Mouse (Mus musculus) cerebellum, adult (tissue): ENCODE measurements around the gene Ifitm5.

Experiments
- ATAC-seq: cut with Nextera tagmentation; 2 replicates; pipeline ENCODE4 v1.9.2; 2017; ENCODE audit warnings: mild to moderate bottlenecking, moderate library complexity, mixed read lengths; ENCODE audit not compliant: insufficient number of reproducible peaks, low FRiP score, low TSS enrichment

The Ifitm5 gene

DNA sequence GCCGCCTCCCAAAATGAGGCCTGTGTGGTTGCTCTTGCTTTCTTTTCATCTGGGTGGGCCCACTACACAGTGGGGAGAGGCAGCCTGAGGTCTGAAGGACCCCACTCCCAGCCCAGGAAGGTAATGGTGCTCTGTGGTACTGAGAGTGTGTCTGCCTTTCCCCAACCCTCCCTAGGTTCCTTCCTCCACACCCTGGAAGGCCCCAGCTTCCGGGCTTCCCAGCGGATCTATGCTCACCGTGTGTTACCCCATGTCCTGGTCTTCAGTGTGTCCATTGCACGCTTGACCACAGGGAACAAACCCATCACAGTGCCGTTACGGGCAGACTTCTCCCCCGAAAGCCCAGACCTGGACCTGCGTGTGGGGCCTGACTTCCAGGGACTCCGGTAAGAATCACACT, 7.3 kb downstream of the Ifitm5 start:
- ATAC-seq = no peak

DNA sequence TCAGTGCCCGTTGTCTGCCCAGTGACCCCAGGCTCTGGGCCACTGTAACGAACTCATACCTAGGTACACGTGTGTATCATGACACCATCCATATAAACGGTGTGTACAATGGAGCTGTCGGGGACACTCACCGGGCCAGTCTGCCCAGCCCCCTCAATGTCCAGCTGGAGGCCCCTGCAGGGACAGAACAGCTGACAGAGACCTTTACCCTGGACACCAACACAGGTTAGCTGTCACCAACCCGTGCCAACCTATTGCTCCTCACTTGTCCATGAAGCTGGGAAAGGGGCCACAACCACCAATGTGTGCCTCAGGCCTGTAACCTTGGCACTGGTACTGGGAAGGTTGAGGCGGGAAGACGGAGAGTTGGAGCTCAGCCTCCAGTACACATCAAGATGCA, 7.8 kb downstream of the Ifitm5 start:
- no peak for ATAC-seq

DNA sequence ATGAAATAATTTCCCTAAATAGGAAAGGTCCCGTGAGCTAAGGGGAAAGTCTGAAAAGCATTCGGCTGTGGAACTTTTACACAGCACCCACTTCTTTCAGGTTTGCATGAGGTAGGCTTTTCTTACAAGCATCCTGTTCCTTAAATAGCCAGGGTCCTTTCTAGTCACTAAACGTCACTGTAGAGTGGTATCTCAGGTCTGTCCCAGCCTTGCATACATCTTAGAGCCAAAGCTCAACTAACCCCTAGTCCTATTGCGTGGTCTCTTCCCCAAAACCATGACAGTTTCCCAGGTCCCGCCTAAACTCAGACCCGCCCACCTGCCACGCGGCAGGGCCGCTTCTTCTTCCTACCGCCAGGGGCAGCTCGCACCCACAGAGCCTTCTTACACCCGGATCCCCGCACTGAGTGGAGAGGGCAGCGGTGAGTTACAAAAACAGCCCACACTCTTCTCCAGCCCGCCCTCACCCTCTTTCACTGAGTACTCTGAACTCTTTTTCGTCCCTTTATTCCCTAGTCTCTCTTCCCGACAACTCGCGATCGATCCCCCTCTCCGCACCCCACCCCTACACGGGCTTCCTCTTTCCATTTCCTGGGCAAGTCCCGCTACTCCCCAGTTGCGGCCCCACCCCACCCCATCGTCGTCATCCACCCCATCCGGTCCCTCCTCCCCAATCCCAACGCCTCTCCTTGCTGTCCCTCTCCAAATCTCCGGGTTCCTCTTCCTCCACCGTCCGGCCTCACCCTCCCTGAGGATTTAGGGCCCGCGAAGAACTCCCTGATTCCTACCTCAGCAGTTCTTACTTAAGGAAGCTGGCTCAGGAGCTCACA, 8.7 kb downstream of the Ifitm5 start, which contains the start of gene Pgghg:
TSS of gene Pgghg (plus strand) at position 170 of the 830 bp plus-strand sequence.
- ATAC-seq = peak; percentile 58; the same call in 1 of the 2 replicates

DNA sequence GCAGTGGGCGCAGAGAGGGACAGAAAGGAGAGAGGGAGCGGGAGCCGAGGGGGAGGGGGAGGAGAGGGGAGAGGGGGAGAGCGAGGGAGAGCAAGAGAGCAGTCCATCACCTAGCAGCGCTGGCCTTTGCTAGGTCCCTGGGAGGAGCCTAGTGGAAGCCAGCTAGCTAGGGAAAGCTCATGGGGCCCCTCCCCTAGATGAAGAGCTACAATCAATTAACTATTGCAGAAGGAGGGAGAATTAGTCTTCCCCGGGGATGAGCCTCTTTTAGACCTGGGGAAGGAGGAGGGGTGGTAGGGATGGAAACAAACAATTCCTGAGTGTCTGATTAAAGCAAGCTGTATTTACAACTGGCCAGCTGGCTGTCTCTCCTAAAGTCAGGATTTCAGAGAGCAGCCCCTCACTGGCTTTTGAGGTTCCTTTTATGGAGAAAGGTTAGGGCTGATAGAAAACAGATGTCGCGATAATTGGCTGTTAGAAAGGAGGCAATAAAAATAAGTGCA, 10.4 kb downstream of the Ifitm5 start:
- no peak for ATAC-seq

DNA sequence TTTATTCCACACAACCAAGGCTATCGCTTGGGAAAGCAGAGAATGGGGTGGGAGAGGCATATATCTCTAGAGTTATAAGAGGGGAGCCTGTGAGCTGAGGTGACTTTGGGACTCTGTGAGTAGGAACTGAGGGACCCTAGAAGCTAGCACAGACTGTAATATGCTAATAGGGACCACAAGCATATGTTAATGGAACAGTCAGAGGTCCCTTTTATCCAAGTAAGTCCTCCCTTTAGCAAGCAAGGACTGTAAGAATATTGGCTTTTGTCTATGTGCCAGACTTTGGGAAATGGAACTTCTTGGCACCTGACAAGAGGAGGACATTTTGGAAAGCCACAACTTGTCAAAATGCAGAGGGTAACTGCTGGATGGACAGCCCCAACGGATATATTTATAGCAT, 11.2 kb downstream of the Ifitm5 start:
- ATAC-seq = no peak

DNA sequence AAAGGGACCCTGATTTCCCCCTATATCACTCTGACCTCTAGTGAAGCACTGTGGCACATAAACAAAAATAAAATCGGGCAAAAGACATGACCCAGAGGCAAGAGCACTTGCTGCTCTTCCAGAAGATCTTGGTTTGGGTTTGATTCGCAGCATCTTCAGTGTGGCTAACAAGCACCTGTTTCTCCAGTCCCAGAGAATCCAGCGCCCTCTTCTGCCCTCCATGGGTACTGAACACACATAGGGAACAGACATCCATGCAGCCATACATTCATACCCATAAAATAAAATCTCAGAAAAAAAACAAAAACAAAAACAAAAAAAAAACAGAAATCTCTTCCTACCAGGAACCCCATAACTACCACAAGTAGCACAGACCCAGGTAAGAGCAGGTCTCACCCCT, 11.7 kb downstream of the Ifitm5 start:
- ATAC-seq = no peak

DNA sequence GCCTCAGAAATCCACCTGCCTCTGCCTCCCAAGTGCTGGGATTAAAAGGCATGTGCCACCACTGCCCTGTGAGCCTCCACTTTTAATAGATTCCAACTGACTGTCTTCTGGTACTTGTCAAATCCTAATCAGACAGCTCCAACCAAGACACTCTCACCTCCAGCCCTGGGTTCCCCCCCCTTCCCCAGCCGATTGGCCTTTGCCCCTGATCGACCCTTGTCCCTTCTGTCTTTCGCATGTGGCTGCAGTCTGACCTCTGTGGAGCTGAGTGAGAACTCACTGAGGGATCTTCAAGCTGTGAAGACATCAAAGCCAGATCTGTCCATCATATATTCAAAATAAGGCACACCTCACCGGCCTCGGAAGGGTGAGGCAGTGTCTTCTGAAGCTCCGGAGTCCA, 22.9 kb downstream of the Ifitm5 start:
- no peak for ATAC-seq

DNA sequence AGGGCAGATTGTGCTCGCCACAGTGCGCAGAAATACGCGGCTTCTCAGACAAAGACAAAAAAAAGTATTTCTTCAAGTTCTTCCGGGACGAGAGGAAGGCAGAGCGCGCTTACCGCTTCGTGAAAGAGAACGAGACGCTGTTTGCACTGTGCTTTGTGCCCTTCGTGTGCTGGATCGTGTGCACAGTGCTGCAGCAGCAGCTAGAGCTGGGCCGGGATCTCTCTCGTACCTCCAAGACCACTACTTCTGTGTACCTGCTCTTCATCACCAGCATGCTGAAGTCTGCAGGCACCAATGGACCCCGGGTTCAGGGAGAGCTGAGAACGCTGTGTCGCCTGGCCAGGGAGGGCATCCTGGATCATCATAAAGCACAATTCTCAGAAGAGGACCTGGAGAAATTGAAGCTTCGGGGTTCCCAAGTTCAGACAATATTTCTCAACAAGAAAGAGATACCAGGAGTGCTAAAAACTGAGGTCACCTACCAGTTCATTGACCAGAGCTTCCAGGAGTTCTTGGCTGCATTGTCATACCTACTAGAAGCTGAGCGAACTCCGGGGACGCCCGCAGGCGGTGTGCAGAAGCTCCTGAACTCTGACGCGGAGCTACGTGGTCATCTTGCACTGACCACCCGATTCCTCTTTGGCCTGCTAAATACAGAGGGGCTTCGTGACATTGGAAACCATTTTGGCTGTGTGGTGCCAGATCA, 26.9 kb downstream of the Ifitm5 start:
- no peak for ATAC-seq

DNA sequence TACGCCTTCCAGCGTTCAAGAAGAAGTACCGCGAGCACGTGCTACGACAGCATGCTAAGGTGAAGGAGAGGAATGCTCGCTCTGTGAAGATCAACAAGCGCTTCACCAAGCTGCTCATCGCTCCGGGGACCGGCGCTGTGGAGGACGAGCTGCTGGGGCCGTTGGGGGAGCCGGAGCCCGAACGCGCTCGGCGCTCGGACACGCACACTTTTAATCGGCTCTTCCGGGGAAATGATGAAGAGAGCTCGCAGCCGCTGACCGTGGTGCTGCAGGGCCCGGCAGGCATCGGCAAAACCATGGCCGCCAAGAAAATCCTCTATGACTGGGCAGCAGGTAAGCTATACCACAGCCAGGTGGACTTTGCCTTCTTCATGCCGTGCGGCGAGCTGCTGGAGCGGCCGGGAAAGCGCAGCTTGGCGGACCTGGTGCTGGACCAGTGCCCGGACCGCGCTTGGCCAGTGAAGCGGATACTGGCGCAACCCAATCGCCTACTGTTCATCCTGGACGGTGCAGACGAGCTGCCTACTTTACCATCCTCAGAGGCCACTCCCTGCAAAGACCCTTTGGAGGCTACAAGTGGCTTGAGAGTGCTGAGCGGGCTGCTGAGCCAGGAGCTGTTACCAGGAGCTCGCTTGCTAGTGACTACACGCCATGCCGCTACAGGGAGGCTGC, 27.6 kb downstream of the Ifitm5 start:
- ATAC-seq = peak; percentile 68; the same call in 1 of the 2 replicates

DNA sequence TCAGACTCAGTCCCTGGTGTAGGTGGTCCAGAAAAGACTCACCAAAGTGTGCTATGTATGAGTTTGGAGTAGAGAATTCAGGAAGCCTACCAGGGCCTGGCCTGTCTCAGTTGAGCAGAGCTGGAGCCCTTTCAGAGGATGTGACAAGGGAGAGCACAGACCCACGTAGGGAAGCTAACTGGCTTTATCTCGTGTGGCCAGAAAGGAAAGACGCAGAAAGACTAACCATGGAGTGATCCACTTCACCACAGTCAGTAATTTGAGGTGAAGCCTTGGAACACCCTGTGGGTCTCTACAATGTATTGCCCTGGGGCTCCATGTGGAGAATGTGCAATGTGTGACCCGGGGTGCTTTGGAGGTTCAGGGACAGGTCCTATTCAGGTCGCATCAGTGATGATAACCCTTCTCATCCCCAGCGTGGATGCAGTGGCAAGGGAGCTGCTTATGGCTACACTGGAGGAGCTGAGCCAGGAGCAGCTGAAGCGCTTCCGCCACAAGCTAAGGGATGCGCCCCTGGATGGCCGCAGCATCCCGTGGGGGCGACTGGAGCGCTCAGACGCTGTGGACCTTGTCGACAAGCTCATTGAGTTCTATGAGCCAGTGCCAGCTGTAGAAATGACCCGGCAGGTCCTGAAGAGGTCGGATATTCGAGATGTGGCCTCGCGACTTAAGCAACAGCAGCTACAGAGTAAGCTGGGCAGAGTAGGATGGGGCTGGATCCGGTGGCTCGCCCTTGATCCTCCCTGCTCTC, 28.7 kb downstream of the Ifitm5 start:
- ATAC-seq = no peak

DNA sequence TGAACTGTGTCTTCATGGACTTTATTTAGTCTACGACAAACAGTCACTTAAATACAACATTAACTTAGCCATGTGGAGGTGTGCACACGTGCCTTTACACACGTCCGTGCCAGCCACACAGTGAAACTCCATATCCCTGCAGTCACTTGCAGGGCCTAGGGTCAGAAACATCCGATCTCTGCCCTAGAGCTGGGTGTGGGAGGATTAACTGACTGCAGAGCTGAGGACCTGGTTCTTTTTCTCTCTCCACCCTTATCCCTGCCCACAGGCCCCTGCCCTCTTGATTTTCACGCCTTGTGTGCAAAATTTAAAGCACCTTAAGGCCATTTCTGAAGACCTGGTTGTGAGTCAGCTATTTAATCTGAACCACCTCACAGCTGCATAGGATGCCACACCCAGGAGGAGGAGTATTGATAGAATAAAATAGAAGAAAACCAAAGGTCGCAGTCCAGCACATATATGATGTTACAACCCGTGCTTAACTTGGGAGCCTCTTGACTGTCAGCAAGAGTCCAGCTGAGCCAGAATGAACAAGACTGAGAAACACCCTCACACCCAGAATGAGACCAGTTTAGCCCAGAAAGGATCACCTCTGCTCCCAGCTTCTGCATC, 29.6 kb downstream of the Ifitm5 start, which contains the start of gene Nlrp6:
TSS of gene Nlrp6 (plus strand) at position 485 of the 612 bp plus-strand sequence.
- ATAC-seq = no peak

DNA sequence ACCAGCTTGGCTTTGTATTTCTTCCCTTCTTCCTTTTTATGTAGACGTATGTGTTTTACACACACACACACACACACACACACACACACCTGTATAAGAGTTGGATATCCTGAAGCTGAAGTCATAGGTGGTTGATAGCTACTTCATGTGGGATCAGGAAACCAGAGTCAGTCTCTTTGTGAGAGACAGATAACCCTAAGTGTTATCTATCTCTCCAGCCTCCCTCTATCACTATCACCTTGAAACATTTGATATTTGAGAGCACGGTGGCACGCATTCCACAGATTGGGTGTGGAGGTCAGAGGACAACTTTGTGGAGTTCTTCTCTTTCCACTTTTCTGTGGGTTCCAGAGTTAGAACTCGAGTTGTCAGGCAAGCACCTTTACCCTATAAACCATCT, 30.2 kb downstream of the Ifitm5 start:
- no peak for ATAC-seq

DNA sequence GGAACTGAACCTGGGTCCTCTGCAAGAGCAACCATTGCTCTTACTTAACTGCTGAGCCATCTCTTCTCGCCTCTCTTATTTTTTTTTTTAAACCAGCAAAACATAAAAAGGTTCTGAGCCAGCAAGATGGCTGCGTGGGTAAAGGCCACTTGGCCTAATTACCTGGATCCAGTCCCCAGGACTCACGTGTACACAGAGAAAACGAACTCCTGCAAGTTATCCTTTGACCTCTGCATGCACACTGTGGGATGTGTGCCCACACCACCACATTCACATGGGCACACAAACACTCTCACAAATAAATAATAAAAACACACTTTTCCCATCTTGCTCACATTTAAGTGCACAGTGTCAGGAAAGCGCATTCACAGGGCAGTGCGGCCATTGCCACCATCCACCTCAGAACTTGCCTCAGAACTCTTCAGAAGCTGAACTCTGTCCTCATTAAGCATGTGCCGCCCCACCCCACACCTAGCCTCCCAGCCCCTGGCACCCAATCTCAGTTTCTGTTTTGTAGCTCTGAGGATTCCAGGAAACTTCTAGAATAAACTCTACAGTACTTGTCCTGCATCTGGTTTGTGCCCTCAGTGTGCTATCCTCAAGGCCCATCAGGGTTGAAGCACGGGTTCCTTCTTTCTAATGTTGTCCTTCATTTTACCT, 35.9 kb downstream of the Ifitm5 start:
- ATAC-seq = no peak

DNA sequence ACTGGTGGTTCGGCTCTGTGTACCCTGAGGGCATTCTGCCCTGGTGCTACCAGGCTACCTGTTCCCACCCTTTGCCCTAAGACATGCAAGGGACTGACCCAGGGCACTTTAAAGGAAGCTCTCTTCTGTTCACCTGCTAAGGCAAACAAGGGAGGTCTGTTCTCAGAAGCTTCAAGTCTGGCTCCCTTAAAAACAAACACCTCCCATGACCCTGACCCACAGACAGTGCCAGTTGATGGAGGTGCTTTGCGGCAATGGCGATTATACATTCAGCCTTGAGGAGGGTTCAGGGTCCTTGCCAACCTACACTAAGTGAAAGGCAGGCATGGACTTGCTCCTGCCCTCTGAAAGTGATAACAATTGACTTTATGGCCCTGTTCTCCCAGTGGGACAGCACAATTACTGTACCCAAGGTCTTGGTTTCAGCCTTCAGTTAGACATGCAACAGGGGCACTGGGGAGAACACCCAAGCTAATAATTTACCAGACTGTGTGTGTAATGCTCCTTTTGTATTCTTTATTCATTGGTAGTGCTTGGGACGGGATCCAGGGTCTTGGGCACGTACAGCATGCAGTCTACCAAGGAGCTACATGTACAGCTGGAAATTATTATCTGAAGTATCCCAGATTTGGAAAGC, 37.1 kb downstream of the Ifitm5 start:
- no peak for ATAC-seq

DNA sequence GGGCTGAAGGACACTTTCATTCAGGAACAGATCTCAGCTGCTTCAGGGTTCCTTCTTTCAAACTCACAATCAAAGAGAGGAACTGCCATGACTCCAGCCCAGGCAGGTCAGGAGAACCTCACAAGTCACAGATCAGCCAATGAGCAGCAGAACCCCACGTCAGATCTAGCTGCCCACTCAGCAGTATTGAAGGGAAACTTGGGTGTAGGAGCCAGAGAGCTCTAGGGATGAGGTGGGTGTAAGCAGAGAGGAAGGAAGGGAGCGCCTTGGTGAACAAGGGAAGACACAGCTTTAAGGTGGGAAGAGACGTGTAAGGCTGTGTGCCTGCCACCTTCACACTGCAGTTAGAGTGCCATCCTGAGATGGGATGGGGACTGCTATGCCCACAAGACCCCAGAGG, 37.8 kb downstream of the Ifitm5 start:
- ATAC-seq = no peak

DNA sequence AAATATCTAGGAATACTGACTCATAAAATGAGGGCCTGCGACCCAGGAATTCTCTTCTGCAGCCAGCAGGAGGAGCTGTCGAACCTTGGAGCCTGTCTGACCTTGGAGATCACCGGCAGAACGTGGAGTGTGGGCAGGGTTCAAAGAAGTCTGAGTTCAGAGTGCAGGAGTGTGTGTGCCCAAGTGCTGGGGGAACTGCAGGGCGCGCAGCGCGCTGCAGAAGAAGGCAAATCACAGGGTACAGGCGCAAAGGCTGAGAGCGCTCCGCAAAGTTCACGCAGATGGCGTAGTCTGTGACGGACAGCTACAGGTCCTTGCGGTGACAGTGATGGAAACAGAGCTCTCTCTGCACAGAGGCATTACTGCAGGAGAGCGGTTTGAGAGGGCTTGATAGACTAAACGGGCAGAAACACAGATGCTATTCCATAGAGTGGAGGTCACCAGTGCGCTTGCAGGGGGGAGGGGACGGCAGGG, 41.4 kb downstream of the Ifitm5 start:
- ATAC-seq = peak; percentile 36; the same call in 1 of the 2 replicates

DNA sequence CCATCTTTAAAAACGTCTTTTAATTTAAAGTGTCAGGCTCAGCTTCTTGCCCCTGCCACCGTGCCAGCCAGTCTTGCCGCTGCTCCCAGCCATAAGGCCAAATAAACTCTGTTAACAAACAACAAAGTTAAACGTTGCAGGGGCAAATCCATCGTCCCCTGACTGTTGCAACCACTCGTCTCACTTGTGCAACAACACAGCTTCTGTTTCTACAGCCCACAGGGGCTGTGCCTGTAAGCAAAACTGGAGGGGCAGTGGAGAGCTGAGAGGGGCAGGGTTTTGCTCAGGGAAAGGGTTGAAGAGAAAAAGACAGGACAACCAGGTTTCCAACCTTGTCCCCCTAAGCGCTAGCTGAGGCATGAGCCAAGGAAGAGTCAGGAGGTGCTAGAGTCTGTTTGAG, 41.9 kb downstream of the Ifitm5 start:
- ATAC-seq = no peak

DNA sequence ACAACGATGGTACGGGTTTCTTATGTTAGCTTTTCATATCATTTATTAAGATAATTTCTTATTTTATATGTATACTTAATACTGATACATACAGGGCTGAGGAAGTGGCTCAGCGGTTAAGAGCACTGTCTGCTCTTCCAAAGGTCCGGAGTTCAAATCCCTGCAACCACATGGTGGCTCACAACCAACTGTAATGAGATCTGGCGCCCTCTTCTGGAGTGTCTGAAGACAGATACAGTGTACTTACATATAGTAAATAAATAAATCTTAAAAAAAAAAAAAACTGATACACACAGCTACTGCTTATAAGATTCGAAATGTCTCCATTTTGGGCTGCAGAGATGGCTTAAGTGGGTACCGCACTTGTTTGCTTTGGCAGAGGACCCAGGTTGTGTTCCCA, 42.4 kb downstream of the Ifitm5 start:
- no peak for ATAC-seq

DNA sequence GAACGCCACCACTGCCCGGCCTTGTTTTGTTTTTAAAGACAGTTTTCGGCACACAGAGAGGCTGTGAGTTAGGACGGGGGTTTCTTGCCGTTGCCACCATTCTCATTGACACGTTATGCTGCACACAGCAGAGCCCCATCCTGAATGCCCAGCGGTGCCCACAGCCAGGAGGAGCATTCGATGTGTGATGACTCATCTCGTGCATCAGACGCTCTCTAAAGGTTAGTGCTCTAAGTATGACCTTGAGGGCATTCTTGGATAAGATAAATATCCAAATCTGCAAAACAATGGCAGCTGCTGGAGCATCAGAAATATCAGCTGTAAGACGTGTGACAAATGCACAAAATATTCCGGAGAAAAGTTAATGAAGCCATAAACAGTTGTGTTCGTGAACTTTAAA, 43.0 kb downstream of the Ifitm5 start:
- ATAC-seq = no peak
